In genomic region chr5:134941472-134942209, GRCm38 (mm10) we compare ENCODE assay signal across 13 mouse cellular contexts. TPM values are rescaled to one million over a fixed set of nuclear protein-coding genes. Genes with fewer than 3 reads are reported as not detected.
DNase-seq lines count a peak whose midpoint lies in the region; ATAC-seq lines count a peak whose summit lies in the region.
"Had no signal": no experiment of that assay in that cellular context is flagged by ENCODE, and none has a peak within 500 bp of the region (broad histone marks: within the 10 kb centered on the region; RNA-seq: fewer than 3 reads in every experiment).

No protein-coding gene starts in this region.

- no peaks in the 10 kb centered on the region for H3K9me3 ChIP-seq in kidney, embryonic 14.5 days (ENCODE audit: control insufficient read depth, low read length)
- H3K9me3 ChIP-seq in hindbrain, embryonic 16.5 days (ENCODE audit: control insufficient read depth, low read length), result no peaks in the 10 kb centered on the region
- H3K9me3 ChIP-seq: heart, embryonic 15.5 days had no signal

- intact Hi-C loops in left cerebral cortex, postnatal 10 days (cut with DNase I), result no loop called here

- peak overlapping the region; percentile 56; the same call in 1 of the 2 replicates for H3K27ac ChIP-seq in kidney, embryonic 14.5 days (ENCODE audit: low read depth, low read length)
- H3K27ac ChIP-seq in hindbrain, embryonic 16.5 days (ENCODE audit: low read depth, low read length), result no peak overlapping the region
- H3K27ac ChIP-seq: heart, embryonic 15.5 days had no signal

- peaks cover 15% of the 10 kb centered on the region for H3K27me3 ChIP-seq in kidney, embryonic 14.5 days (ENCODE audit: control insufficient read depth, insufficient read depth, low read length)
- peaks cover 9% of the 10 kb centered on the region for H3K27me3 ChIP-seq in hindbrain, embryonic 16.5 days (replicated peaks; ENCODE audit: control insufficient read depth, insufficient read depth, low read length)

- ATAC-seq in CD4-positive, CD25-positive, alpha-beta regulatory T cell, adult 4 months, result peak; percentile 36
- no peak for ATAC-seq in kidney, embryonic 14.5 days (ENCODE audit: low FRiP score, low TSS enrichment)
- ATAC-seq in hindbrain, embryonic 16.5 days, result no peak
- ATAC-seq: forebrain, postnatal 0 days had no signal

- H3K4me1 ChIP-seq in kidney, embryonic 14.5 days (ENCODE audit: control insufficient read depth, insufficient read depth, low read length), result peaks cover 3% of the 10 kb centered on the region; the same call in 1 of the 2 replicates
- peaks cover 5% of the 10 kb centered on the region; the same call in 1 of the 2 replicates for H3K4me1 ChIP-seq in hindbrain, embryonic 16.5 days (ENCODE audit: control insufficient read depth, insufficient read depth, low read depth, low read length)

- WGBS in kidney, embryonic 14.5 days, result 69% methylated on average over 14 of the region's 14 CpGs
- WGBS in hindbrain, embryonic 16.5 days, result 83% methylated on average over 14 of the region's 14 CpGs

- peak; percentile 47 for DNase-seq in 416B (ENCODE audit: low read depth)
- peak; percentile 68 for DNase-seq in naive thymus-derived CD4-positive, alpha-beta T cell, adult 2 months (ENCODE audit: low read depth)
- no peak for DNase-seq in left cerebral cortex, postnatal 10 days (ENCODE audit: extremely low spot score in 1 of 2, low spot score in 2 of 2)
- DNase-seq in lung, postnatal 25 days (ENCODE audit: low spot score), result no peak
- DNase-seq: adrenal gland, adult 2 months; forebrain, postnatal 0 days had no signal

- H3K4me3 ChIP-seq in kidney, embryonic 14.5 days (ENCODE audit: low read length), result no peak overlapping the region
- H3K4me3 ChIP-seq in hindbrain, embryonic 16.5 days (ENCODE audit: low read length), result no peak overlapping the region
- H3K4me3 ChIP-seq: heart, embryonic 15.5 days had no signal

- H3K4me2 ChIP-seq in kidney, embryonic 14.5 days (replicated peaks; ENCODE audit: low read depth, low read length), result no peak overlapping the region
- no peak overlapping the region for H3K4me2 ChIP-seq in hindbrain, embryonic 16.5 days (ENCODE audit: low read length)
- H3K4me2 ChIP-seq: heart, embryonic 15.5 days had no signal

- no peak overlapping the region for H3K9ac ChIP-seq in kidney, embryonic 14.5 days (ENCODE audit: low read depth, low read length)
- no peak overlapping the region for H3K9ac ChIP-seq in hindbrain, embryonic 16.5 days (ENCODE audit: low read depth, low read length)
- H3K9ac ChIP-seq: forebrain, postnatal 0 days; heart, embryonic 15.5 days had no signal

- H3K36me3 ChIP-seq in kidney, embryonic 14.5 days (ENCODE audit: control insufficient read depth, insufficient read depth, low read length), result no peaks in the 10 kb centered on the region
- H3K36me3 ChIP-seq in hindbrain, embryonic 16.5 days (ENCODE audit: control insufficient read depth, insufficient read depth, low read length), result no peaks in the 10 kb centered on the region
- H3K36me3 ChIP-seq: heart, embryonic 15.5 days had no signal

RNA-seq across cellular contexts. Expression of gene Cldn4, which starts 5.1 kb away (rescaled TPM):
- polyA plus RNA-seq in CD4-positive, CD25-positive, alpha-beta regulatory T cell, adult 4 months (2017; shearing (Covaris generic)), result under 1 TPM in 1 of 2 experiments, not detected in 1; 0.40 TPM
- 73.4 and 76.1 TPM in 2 replicates for polyA plus RNA-seq in kidney, embryonic 14.5 days (2014; fragmentation: Nextera tagmentation; extraction: Ambion mirVana)
- not detected in 2 replicates for polyA plus RNA-seq in hindbrain, embryonic 16.5 days (2015; fragmentation: Nextera tagmentation; extraction: Ambion mirVana)
- total RNA-seq in left cerebral cortex, postnatal 10 days (2021), result not detected
- total RNA-seq: adrenal gland, adult 2 months; forebrain, postnatal 0 days; layer of hippocampus, postnatal 14 days had no signal
- polyA plus RNA-seq: adrenal gland, adult 2 months; forebrain, postnatal 0 days; neural tube, embryonic 14.5 days had no signal

RNA-seq across cellular contexts. Expression of gene Mettl27, which starts 9.5 kb away (rescaled TPM):
- polyA plus RNA-seq in CD4-positive, CD25-positive, alpha-beta regulatory T cell, adult 4 months (2017; shearing (Covaris generic)), result 10 to 100 TPM; 11.4 to 16.7 TPM
- polyA plus RNA-seq in kidney, embryonic 14.5 days (2014; fragmentation: Nextera tagmentation; extraction: Ambion mirVana), result 19.4 and 26.6 TPM in 2 replicates
- 5.2 and 7.0 TPM in 2 replicates for polyA plus RNA-seq in hindbrain, embryonic 16.5 days (2015; fragmentation: Nextera tagmentation; extraction: Ambion mirVana)
- 1 to 10 TPM; 8.7 to 8.9 TPM for total RNA-seq in left cerebral cortex, postnatal 10 days (2021)

RNA-seq across cellular contexts. Expression of gene Cldn13, which starts 26.3 kb away (rescaled TPM):
- polyA plus RNA-seq in CD4-positive, CD25-positive, alpha-beta regulatory T cell, adult 4 months (2017; shearing (Covaris generic)), result not detected
- 0.20 and 0.24 TPM in 2 replicates for polyA plus RNA-seq in kidney, embryonic 14.5 days (2014; fragmentation: Nextera tagmentation; extraction: Ambion mirVana)
- not detected in 2 replicates for polyA plus RNA-seq in hindbrain, embryonic 16.5 days (2015; fragmentation: Nextera tagmentation; extraction: Ambion mirVana)
- not detected for total RNA-seq in left cerebral cortex, postnatal 10 days (2021)
- total RNA-seq: adrenal gland, adult 2 months; forebrain, postnatal 0 days; layer of hippocampus, postnatal 14 days had no signal
- polyA plus RNA-seq: adrenal gland, adult 2 months; forebrain, postnatal 0 days had no signal

RNA-seq across cellular contexts. Expression of gene Tmem270, which starts 35.1 kb away (rescaled TPM):
- not detected for polyA plus RNA-seq in CD4-positive, CD25-positive, alpha-beta regulatory T cell, adult 4 months (2017; shearing (Covaris generic))
- not detected in 2 replicates for polyA plus RNA-seq in kidney, embryonic 14.5 days (2014; fragmentation: Nextera tagmentation; extraction: Ambion mirVana)
- not detected in 2 replicates for polyA plus RNA-seq in hindbrain, embryonic 16.5 days (2015; fragmentation: Nextera tagmentation; extraction: Ambion mirVana)
- not detected for total RNA-seq in left cerebral cortex, postnatal 10 days (2021)
- total RNA-seq: adrenal gland, adult 2 months; forebrain, postnatal 0 days; layer of hippocampus, postnatal 14 days had no signal
- polyA plus RNA-seq: adrenal gland, adult 2 months; forebrain, postnatal 0 days; heart, embryonic 15.5 days; neural tube, embryonic 14.5 days; spleen, adult 2 months had no signal

RNA-seq across cellular contexts. Expression of gene Cldn3, which starts 44.4 kb away (rescaled TPM):
- not detected for polyA plus RNA-seq in CD4-positive, CD25-positive, alpha-beta regulatory T cell, adult 4 months (2017; shearing (Covaris generic))
- 47.0 and 54.7 TPM in 2 replicates for polyA plus RNA-seq in kidney, embryonic 14.5 days (2014; fragmentation: Nextera tagmentation; extraction: Ambion mirVana)
- 4.2 and 4.6 TPM in 2 replicates for polyA plus RNA-seq in hindbrain, embryonic 16.5 days (2015; fragmentation: Nextera tagmentation; extraction: Ambion mirVana)
- total RNA-seq in left cerebral cortex, postnatal 10 days (2021), result 1 to 10 TPM; 1.0 to 2.3 TPM

Comparison
In these comparisons a context has a peak if more than half of its experiments do, and no peak if none do; other contexts are left out.
1. DNase-seq: peak in 416B (single experiment) and naive thymus-derived CD4-positive, alpha-beta T cell, adult 2 months (single experiment); none in left cerebral cortex, postnatal 10 days (0 of 2) and lung, postnatal 25 days (single experiment).
2. RNA of gene Cldn4, which starts 5.1 kb away (polyA plus RNA-seq): 73.4 to 76.1 TPM in kidney, embryonic 14.5 days; 0.40 TPM in CD4-positive, CD25-positive, alpha-beta regulatory T cell, adult 4 months and not detected in hindbrain, embryonic 16.5 days; every median in the first group is over 10 times any median in the second.